10 mouse cellular contexts compared by ENCODE assay signal in genomic region chr9:48184319-48184718, GRCm38 (mm10). TPM values are rescaled to one million over a fixed set of nuclear protein-coding genes. Genes with fewer than 3 reads are reported as not detected.
DNase-seq lines count a peak whose midpoint lies in the region; ATAC-seq lines count a peak whose summit lies in the region.
"Had no signal": no experiment of that assay in that cellular context is flagged by ENCODE, and none has a peak within 500 bp of the region (broad histone marks: within the 10 kb centered on the region; RNA-seq: fewer than 3 reads in every experiment).

No protein-coding gene starts in this region.

- WGBS in hindbrain, embryonic 16.5 days = 46% methylated on average over 7 of the region's 7 CpGs

- peak; percentile 28 to 34 for DNase-seq in frontal cortex, postnatal 10 days (ENCODE audit: low spot score in 2 of 2)
- no peak for DNase-seq in frontal cortex, adult 2 months (ENCODE audit: extremely low spot score in 1 of 2, low spot score in 1 of 2)
- peak; percentile 29 for DNase-seq in cerebellum, adult 9-10 months
- peak; percentile 48 for DNase-seq in lung, postnatal 36 days
- DNase-seq in thymus, postnatal 10 days (ENCODE audit: low spot score in 2 of 2) = no peak
- DNase-seq in urinary bladder, postnatal 36 days (ENCODE audit: low spot score in 2 of 2) = no peak
- DNase-seq: adrenal gland, adult 8-10 months had no signal

- peaks cover 21% of the 10 kb centered on the region for H3K4me1 ChIP-seq in hindbrain, embryonic 16.5 days (ENCODE audit: control insufficient read depth, insufficient read depth, low read depth, low read length)
- H3K4me1 ChIP-seq: megakaryocyte, embryonic 14.5 days had no signal

- no peak overlapping the region for H3K4me3 ChIP-seq in hindbrain, embryonic 16.5 days (ENCODE audit: low read length)
- H3K4me3 ChIP-seq: megakaryocyte, embryonic 14.5 days had no signal

- no peak overlapping the region for H3K9ac ChIP-seq in hindbrain, embryonic 16.5 days (ENCODE audit: low read depth, low read length)

- no peak overlapping the region for H3K4me2 ChIP-seq in hindbrain, embryonic 16.5 days (ENCODE audit: low read length)

- H3K27ac ChIP-seq in hindbrain, embryonic 16.5 days (ENCODE audit: low read depth, low read length) = no peak overlapping the region; the same call in 1 of the 2 replicates

- peak; percentile 46 for ATAC-seq in hindbrain, embryonic 16.5 days
- ATAC-seq in erythroblast, adult 5-6 weeks (replicated peaks; ENCODE audit: low FRiP score, poor library complexity, severe bottlenecking) = no peak

- no peaks in the 10 kb centered on the region for H3K9me3 ChIP-seq in hindbrain, embryonic 16.5 days (ENCODE audit: control insufficient read depth, low read length)
- H3K9me3 ChIP-seq: megakaryocyte, embryonic 14.5 days had no signal

- H3K27me3 ChIP-seq in hindbrain, embryonic 16.5 days (replicated peaks; ENCODE audit: control insufficient read depth, insufficient read depth, low read length) = no peaks in the 10 kb centered on the region
- H3K27me3 ChIP-seq: megakaryocyte, embryonic 14.5 days had no signal

- no peaks in the 10 kb centered on the region for H3K36me3 ChIP-seq in hindbrain, embryonic 16.5 days (ENCODE audit: control insufficient read depth, insufficient read depth, low read length)

RNA-seq across cellular contexts. Expression of gene Nxpe4, which starts 22.5 kb away (rescaled TPM):
- 10.1 and 12.8 TPM in 2 replicates for polyA plus RNA-seq in frontal cortex, adult 2 months (2012; rRNA removed)
- polyA plus RNA-seq in hindbrain, embryonic 16.5 days (2015; fragmentation: Nextera tagmentation; extraction: Ambion mirVana) = 9.3 and 10.1 TPM in 2 replicates
- total RNA-seq in erythroblast, adult 5-6 weeks (2015; ENCODE audit: low replicate concordance) = 34.1 and 36.3 TPM in 2 replicates
- 35.2 and 35.4 TPM in 2 replicates for total RNA-seq in erythroblast, adult 5-6 weeks (2017; ENCODE audit: low replicate concordance)

Comparison
In these comparisons a context has a peak if more than half of its experiments do, and no peak if none do; other contexts are left out.
1. DNase-seq: peak in frontal cortex, postnatal 10 days (2 of 2), cerebellum, adult 9-10 months (single experiment) and lung, postnatal 36 days (single experiment); none in frontal cortex, adult 2 months (0 of 2), thymus, postnatal 10 days (0 of 2) and urinary bladder, postnatal 36 days (0 of 2).